Mouse (Mus musculus): ENCODE results near the gene Gm10130.
"Not testable (repeated sequence)": the region's sequence is repeated elsewhere in the genome, so short reads cannot be mapped to it uniquely, and the experiment has no call there.

The Gm10130 gene

DNA sequence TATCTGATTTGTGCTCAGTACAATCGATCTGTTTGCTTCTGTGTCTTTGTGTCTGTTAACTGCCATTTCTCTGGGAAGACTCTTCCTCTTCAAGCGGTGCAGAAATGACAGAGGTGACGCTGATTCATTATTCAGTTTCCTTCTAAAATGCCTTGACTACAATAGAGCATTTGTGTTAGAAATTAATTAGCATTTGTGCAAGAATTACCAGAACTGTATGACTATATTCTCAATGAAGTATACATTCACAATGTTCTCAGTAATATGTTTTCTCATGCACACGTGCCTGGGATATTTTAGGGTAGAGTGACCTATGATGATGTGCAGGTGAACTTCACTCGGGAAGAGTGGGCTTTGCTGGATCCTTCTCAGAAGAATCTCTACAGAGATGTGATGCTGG is at the start of gene Gm10130:
Gm10130 (plus strand) TSS at position 301 of the 400 bp plus-strand sequence.
- DNase-seq (ENCODE audit: low spot score in 2 of 2), result no peak

DNA sequence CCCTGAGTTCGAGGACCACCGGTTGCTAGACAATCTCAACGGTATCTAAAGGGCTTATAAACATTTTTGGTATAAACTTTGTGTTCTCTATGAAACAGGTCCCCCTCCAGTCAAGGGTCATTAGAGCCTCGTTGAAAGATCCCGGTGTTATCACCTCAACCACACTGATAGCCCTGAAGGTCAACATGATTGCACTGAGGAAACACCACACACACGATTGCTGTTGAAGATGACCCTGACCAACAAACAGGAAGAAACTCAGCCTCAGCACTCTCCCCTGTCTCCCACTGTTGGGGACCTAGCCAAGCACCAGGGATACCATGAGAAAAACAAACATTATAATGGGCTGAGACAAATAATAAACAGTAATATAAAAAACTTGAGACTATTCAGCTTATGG is 29.8 kb upstream of the Gm10130 start:
- DNase-seq (ENCODE audit: low spot score in 2 of 2), result no peak

- no peak for DNase-seq (ENCODE audit: low spot score in 2 of 2)
Measured at GRCm38 (mm10) chr2:150299096-150299495, 24.4 kb upstream of the Gm10130 start.

DNA sequence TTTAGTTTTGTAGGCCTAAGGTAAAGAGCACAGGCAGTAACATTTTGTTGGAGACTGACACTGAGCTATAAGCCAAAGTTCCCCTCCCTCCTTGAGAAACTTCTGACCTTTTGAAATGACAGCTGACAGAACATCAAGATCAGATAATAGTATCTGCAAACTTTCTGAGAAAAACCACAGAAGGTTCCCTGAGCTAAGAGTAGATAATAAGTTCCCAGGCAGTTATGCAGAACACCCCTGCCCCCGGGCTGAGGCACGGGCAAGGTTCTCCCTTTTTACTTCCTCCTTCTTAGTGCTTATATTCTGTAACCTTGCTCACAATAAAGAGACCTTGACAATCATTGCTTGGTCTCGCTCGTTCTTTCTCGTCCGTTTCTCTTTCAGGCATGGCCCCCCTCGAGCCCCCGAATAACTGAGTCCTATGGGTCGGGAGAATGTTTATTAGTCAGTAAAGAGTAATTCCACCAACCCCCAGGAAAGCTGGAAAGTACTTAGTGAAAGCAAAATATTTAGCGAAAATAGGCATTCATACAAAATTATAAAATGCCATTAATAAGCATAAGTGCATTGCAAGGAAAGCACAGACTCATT is 16.2 kb upstream of the Gm10130 start:
- no peak for DNase-seq (ENCODE audit: low spot score in 2 of 2)

DNA sequence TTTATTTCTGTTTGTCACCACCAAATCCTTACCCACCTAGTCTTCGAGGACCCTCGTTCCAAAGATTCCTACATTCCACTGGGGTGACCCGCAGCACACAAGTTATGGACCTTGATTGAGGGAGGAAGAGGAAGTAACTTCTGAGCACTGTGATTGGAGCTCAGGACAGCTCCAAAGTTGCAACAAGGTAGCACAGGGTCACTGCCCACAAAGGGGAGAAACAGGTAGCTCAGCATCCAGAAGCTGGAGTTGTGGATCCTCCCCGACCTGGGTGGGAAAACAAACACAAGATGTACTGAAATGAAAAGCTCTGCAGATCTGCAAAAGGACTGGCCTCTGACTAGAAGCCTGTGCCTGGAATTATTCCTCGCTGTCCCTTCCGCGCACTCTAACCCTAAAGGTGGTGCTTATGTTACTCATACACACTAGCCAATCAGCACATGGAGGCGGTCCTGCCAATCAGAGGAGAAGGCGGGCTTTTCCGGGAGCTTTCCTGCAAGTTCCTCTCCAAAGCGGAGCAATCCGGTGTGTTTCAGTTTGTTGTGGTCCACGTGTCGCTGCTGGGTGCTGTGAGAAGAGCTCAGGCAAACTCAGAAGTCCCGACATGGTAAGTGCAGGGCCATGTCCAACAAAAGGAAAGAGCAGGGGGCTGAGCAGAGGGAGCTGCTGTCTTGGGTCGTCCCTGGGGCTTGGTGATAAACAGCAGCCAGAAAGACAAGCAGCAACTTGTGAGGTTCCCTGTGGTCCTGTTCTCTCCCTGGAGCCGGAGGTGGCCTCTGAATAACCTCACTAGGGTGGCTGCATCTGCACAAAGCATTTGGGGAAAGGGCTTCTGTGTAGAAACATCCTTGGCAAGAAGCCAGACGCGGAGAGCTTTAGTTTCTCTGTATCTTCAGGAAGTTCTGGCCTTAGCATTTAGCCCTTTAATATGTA is 12.3 kb upstream of the Gm10130 start:
- DNase-seq (ENCODE audit: low spot score in 2 of 2), result peak; percentile 56 to 84

GRCm38 (mm10) chr2:150316140-150316539 is 7.4 kb upstream of the Gm10130 start:
- DNase-seq (ENCODE audit: low spot score in 2 of 2), result no peak

DNA sequence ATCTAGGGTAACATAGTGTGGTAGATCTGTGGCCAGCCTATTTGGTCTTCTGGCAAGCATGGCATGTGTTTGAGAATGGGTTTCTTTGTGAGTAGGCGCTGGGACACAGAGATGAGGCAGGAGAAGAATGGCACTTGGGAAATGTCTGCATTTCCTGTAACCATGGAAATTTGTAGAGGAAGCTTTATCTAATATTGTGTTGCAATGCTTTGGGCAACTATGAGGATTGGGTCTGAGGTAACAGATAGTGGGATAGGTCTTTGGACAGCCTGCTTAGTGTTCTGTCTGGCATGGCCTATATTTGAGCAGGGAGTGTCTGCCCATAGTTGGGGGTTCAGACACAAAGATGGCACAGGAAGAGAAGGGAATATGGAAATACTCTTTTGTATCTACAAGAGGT is 4.5 kb upstream of the Gm10130 start:
- no peak for DNase-seq (ENCODE audit: low spot score in 2 of 2)

- DNase-seq (ENCODE audit: low spot score in 2 of 2), result not testable (repeated sequence)
Measured at GRCm38 (mm10) chr2:150357136-150357535, 33.6 kb downstream of the Gm10130 start.

DNA sequence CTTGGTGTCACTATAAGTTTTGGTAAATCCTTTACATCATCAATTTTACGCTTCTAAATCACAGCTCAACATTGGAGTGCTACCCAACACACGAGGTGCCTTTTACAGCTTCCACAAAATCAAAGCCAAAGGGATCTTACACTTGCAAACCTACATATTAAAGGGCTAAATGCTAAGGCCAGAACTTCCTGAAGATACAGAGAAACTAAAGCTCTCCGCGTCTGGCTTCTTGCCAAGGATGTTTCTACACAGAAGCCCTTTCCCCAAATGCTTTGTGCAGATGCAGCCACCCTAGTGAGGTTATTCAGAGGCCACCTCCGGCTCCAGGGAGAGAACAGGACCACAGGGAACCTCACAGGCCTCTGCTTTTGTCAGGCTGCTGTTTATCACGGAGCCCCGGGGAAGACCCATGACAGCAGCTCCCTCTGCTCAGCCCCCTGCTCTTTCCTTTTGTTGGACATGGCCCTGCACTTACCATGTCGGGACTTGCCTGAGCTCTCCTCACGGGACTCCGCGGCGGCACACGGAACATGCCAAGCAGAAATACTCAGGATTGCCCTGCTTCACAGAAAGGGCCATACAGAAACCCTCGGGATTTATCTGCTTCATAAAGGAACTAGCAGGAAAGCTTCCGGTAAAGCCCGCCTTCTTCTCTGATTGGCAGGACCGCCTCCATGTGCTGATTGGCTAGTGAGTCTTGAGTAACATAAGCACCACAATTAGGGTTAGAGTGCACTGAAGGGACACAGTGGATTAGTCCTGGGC is 38.8 kb downstream of the Gm10130 start, which contains the start of gene 3300002I08Rik:
3300002I08Rik (minus strand) TSS at position 653 of the 765 bp plus-strand sequence.
- DNase-seq (ENCODE audit: low spot score in 2 of 2), result peak; percentile 50 to 81

- DNase-seq (ENCODE audit: low spot score in 2 of 2), result no peak
Measured at GRCm38 (mm10) chr2:150362878-150363229, 39.4 kb downstream of the Gm10130 start.

GRCm38 (mm10) chr2:150385553-150386106 is 62.1 kb downstream of the Gm10130 start:
- not testable (repeated sequence) for DNase-seq (ENCODE audit: low spot score in 2 of 2)

DNA sequence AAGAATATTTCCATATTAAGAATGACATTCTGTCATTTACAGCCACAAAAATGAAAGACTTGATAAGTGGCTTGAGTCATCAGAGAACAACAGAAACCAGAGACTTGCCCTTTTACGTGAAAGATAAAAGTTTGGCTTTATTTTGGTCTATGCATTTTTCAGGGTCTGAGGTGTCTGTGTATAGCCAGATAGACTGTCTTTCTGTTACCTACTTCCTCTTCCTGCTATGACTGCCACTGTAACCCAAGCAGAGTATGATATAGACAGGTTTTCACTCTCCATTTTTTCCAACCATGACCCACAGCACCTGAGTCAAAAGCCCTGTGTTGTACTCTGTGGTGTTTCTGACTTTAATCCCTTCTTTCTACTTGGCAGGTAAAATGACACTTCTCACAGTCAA is 66.7 kb downstream of the Gm10130 start:
- no peak for DNase-seq (ENCODE audit: low spot score in 2 of 2)

GRCm38 (mm10) chr2:150412146-150412545 is 88.6 kb downstream of the Gm10130 start:
- not testable (repeated sequence) for DNase-seq (ENCODE audit: low spot score in 2 of 2)
